In genomic region chr3:87970939-87971488, GRCm38 (mm10) we compare ENCODE assay signal across 8 mouse cellular contexts. TPM values are rescaled to one million over a fixed set of nuclear protein-coding genes. Genes with fewer than 3 reads are reported as not detected.
DNase-seq lines count a peak whose midpoint lies in the region; ATAC-seq and TF ChIP-seq lines count a peak whose summit lies in the region.

Gene Nes (plus strand): TSS chr3:87971078.

- no peak within 1 kb of the TSS for H3K4me3 ChIP-seq in CH12.LX (replicated peaks in 1 of 3; ENCODE audit: low read depth in 2 of 3, low read length in 2 of 3, poor library complexity in 1 of 3)
- H3K4me3 ChIP-seq in forebrain, embryonic 15.5 days: peak within 1 kb of the TSS; percentile 68
- H3K4me3 ChIP-seq in hindbrain, embryonic 11.5 days (ENCODE audit: low read depth, low read length): peak within 1 kb of the TSS; percentile 86
- H3K4me3 ChIP-seq in limb, embryonic 14.5 days (replicated peaks; ENCODE audit: low read length): peak within 1 kb of the TSS; percentile 48
- peak within 1 kb of the TSS; percentile 51 for H3K4me3 ChIP-seq in midbrain, embryonic 15.5 days

- TF ChIP-seq RAD21 in CH12.LX (IDR thresholded peaks at IDR 0.05; ENCODE audit: low read depth, low read length): no peak

- TF ChIP-seq EP300 in CH12.LX (IDR thresholded peaks at IDR 0.05; ENCODE audit: low read length): no peak

- H3K27ac ChIP-seq in CH12.LX (ENCODE audit: insufficient read depth, low read depth): no peak within 1 kb of the TSS
- peak within 1 kb of the TSS; percentile 72 for H3K27ac ChIP-seq in forebrain, embryonic 15.5 days (replicated peaks)
- peak within 1 kb of the TSS; percentile 97 for H3K27ac ChIP-seq in hindbrain, embryonic 11.5 days (ENCODE audit: low read depth, low read length)
- peak within 1 kb of the TSS; percentile 48 for H3K27ac ChIP-seq in limb, embryonic 14.5 days (replicated peaks; ENCODE audit: low read depth, low read length)
- peak within 1 kb of the TSS; percentile 66 for H3K27ac ChIP-seq in midbrain, embryonic 15.5 days

- TF ChIP-seq CTCF in CH12.LX (conservative IDR thresholded peaks at IDR 0.05 in 1 of 2, IDR thresholded peaks at IDR 0.05 in 1 of 2; ENCODE audit: low read depth in 2 of 2, low read length in 2 of 2): no peak

- intact Hi-C loops in left cerebral cortex, postnatal 25 days (cut with DNase I): loop anchor here (1.0 kb wide), 2 partner anchors 16 to 100 kb away; no protein-coding TSS in a partner anchor

- dilution Hi-C loops in CH12.LX (cut with MboI; ENCODE audit: extremely low pct_ligation_motif_present, extremely low pct_unique_long_range_greater_than_20kb, low sequenced_read_pairs): no loop called here

- under 1% methylated on average over 44 of the region's 44 CpGs for WGBS in forebrain, embryonic 15.5 days
- under 1% methylated on average over 44 of the region's 44 CpGs for WGBS in hindbrain, embryonic 11.5 days
- WGBS in limb, embryonic 14.5 days: under 1% methylated on average over 38 of the region's 44 CpGs
- WGBS in midbrain, embryonic 15.5 days: under 1% methylated on average over 44 of the region's 44 CpGs

- in situ Hi-C loops in CH12.LX (cut with MboI; ENCODE audit: low pct_ligation_motif_present, low pct_unique_long_range_greater_than_20kb, low sequenced_read_pairs): no loop called here

- peak within 1 kb of the TSS; percentile 26; the same call in 1 of the 2 replicates for H3K4me2 ChIP-seq in CH12.LX (ENCODE audit: insufficient read depth, low read depth, poor library complexity, severe bottlenecking)
- peak within 1 kb of the TSS; percentile 96 for H3K4me2 ChIP-seq in forebrain, embryonic 15.5 days (replicated peaks)
- peak within 1 kb of the TSS; percentile 94 for H3K4me2 ChIP-seq in hindbrain, embryonic 11.5 days (replicated peaks; ENCODE audit: low read depth, low read length)
- H3K4me2 ChIP-seq in limb, embryonic 14.5 days (replicated peaks; ENCODE audit: low read depth, low read length, severe bottlenecking): peak within 1 kb of the TSS; percentile 92
- peak within 1 kb of the TSS; percentile 93 for H3K4me2 ChIP-seq in midbrain, embryonic 15.5 days

- no peak for TF ChIP-seq POLR2A in CH12.LX (IDR thresholded peaks at IDR 0.05; ENCODE audit: low read depth, low read length)
- no peak for TF ChIP-seq POLR2A in limb, embryonic 14.5 days (IDR thresholded peaks at IDR 0.05; ENCODE audit: borderline replicate concordance, extremely low read depth, insufficient read depth, insufficient read length)

- H3K4me1 ChIP-seq in CH12.LX (ENCODE audit: control insufficient read depth in 1 of 2, insufficient read depth in 2 of 2): peaks cover 2 to 31% of the 10 kb centered on the region in 2 experiments; a peak in 2 of 4 replicates
- H3K4me1 ChIP-seq in forebrain, embryonic 15.5 days: peaks cover 47% of the 10 kb centered on the region
- H3K4me1 ChIP-seq in hindbrain, embryonic 11.5 days (replicated peaks; ENCODE audit: control insufficient read depth, insufficient read depth, low read length): peaks cover 13% of the 10 kb centered on the region
- peaks cover 27% of the 10 kb centered on the region for H3K4me1 ChIP-seq in limb, embryonic 14.5 days (ENCODE audit: control insufficient read depth, insufficient read depth, low read length)
- peaks cover 46% of the 10 kb centered on the region for H3K4me1 ChIP-seq in midbrain, embryonic 15.5 days

- H3K27me3 ChIP-seq in CH12.LX (replicated peaks): peaks cover 36% of the 10 kb centered on the region
- no peaks in the 10 kb centered on the region for H3K27me3 ChIP-seq in forebrain, embryonic 15.5 days
- no peaks in the 10 kb centered on the region for H3K27me3 ChIP-seq in hindbrain, embryonic 11.5 days (ENCODE audit: control insufficient read depth, insufficient read depth, low read length)
- H3K27me3 ChIP-seq in limb, embryonic 14.5 days (ENCODE audit: control insufficient read depth, insufficient read depth, low read length): peaks cover 26% of the 10 kb centered on the region
- 0 out of 2 replicates have a peak, but pooled peaks cover 4% of the 10 kb centered on the region for H3K27me3 ChIP-seq in midbrain, embryonic 15.5 days (replicated peaks)

- no peaks in the 10 kb centered on the region for H3K36me3 ChIP-seq in CH12.LX (replicated peaks in 1 of 2; ENCODE audit: control insufficient read depth in 1 of 2, insufficient read depth in 1 of 2, low read length in 1 of 2)
- no peaks in the 10 kb centered on the region for H3K36me3 ChIP-seq in forebrain, embryonic 15.5 days
- no peaks in the 10 kb centered on the region for H3K36me3 ChIP-seq in hindbrain, embryonic 11.5 days (ENCODE audit: control insufficient read depth, insufficient read depth, low read length)
- no peaks in the 10 kb centered on the region for H3K36me3 ChIP-seq in limb, embryonic 14.5 days (ENCODE audit: control insufficient read depth, insufficient read depth, low read length)
- H3K36me3 ChIP-seq in midbrain, embryonic 15.5 days (replicated peaks): no peaks in the 10 kb centered on the region

- DNase-seq in CH12.LX (ENCODE audit: extremely low read depth): no peak
- DNase-seq in WW6 (ENCODE audit: low read depth, low spot score): peak; percentile 68
- DNase-seq in hindbrain, embryonic 11.5 days (ENCODE audit: low spot score): peak; percentile 91
- DNase-seq in limb, embryonic 14.5 days (ENCODE audit: low spot score): peak; percentile 80
- DNase-seq in left cerebral cortex, postnatal 25 days (ENCODE audit: low spot score in 2 of 2): no peak

- H3K79me2 ChIP-seq in CH12.LX (replicated peaks; ENCODE audit: control insufficient read depth, extremely low read depth, insufficient read depth, poor library complexity, severe bottlenecking): no peaks in the 10 kb centered on the region

- H3K9ac ChIP-seq in CH12.LX (ENCODE audit: insufficient read depth, low read depth): no peak within 1 kb of the TSS
- peak within 1 kb of the TSS; percentile 74 for H3K9ac ChIP-seq in forebrain, embryonic 15.5 days (replicated peaks)
- H3K9ac ChIP-seq in hindbrain, embryonic 11.5 days (ENCODE audit: low read depth, low read length): peak within 1 kb of the TSS; percentile 92
- H3K9ac ChIP-seq in limb, embryonic 14.5 days (ENCODE audit: low read depth, low read length, severe bottlenecking): peak within 1 kb of the TSS; percentile 57
- peak within 1 kb of the TSS; percentile 52 for H3K9ac ChIP-seq in midbrain, embryonic 15.5 days

- ATAC-seq in forebrain, embryonic 15.5 days (replicated peaks): peak; percentile 72
- peak; percentile 61 for ATAC-seq in hindbrain, embryonic 11.5 days (ENCODE audit: low FRiP score)
- ATAC-seq in limb, embryonic 14.5 days (ENCODE audit: low FRiP score, low read depth): peak; percentile 78
- peak; percentile 75 for ATAC-seq in midbrain, embryonic 15.5 days (replicated peaks)
- no peak for ATAC-seq in erythroblast, adult 5-6 weeks (replicated peaks; ENCODE audit: low FRiP score, poor library complexity, severe bottlenecking)

- H3K9me3 ChIP-seq in CH12.LX (replicated peaks; ENCODE audit: low read length): peaks cover 10% of the 10 kb centered on the region
- H3K9me3 ChIP-seq in forebrain, embryonic 15.5 days: no peaks in the 10 kb centered on the region
- no peaks in the 10 kb centered on the region for H3K9me3 ChIP-seq in hindbrain, embryonic 11.5 days (ENCODE audit: control insufficient read depth, low read length)
- no peaks in the 10 kb centered on the region for H3K9me3 ChIP-seq in limb, embryonic 14.5 days (ENCODE audit: control insufficient read depth, low read length)
- H3K9me3 ChIP-seq in midbrain, embryonic 15.5 days: no peaks in the 10 kb centered on the region

TF ChIP-seq in CH12.LX, 34 proteins besides CTCF, POLR2A, EP300 and RAD21:
- TF ChIP-seq NELFE (IDR thresholded peaks at IDR 0.05; ENCODE audit: low read depth, low read length) (no peak), JUND (conservative IDR thresholded peaks at IDR 0.05; ENCODE audit: low read depth, low read length) (no peak), IRF4 (IDR thresholded peaks at IDR 0.05; ENCODE audit: low read depth, low read length) (no peak), GABPA (IDR thresholded peaks at IDR 0.05; ENCODE audit: insufficient replicate concordance, low read depth, low read length) (no peak)

RNA-seq across cellular contexts. Expression of gene Nes, which starts in this region (rescaled TPM):
- total RNA-seq in CH12.LX (2012; rRNA removed) (0.04 TPM in 2 replicates), CH12.LX (2014; rRNA removed) (0.04 TPM in 1 of 2 replicates, not detected in the other)
- polyA plus RNA-seq in CH12.LX (2012; ENCODE audit: insufficient read length, low read depth): 0.04 TPM in 2 replicates
- polyA plus RNA-seq in forebrain, embryonic 15.5 days (2015; fragmentation: Nextera tagmentation; extraction: Ambion mirVana): 50.0 and 56.7 TPM in 2 replicates
- polyA plus RNA-seq in hindbrain, embryonic 11.5 days (2014; fragmentation: Nextera tagmentation; extraction: Ambion mirVana): 71.6 and 87.9 TPM in 2 replicates
- 28.4 and 36.0 TPM in 2 replicates for polyA plus RNA-seq in limb, embryonic 14.5 days (2012; rRNA removed)
- polyA plus RNA-seq in limb, embryonic 14.5 days (2014; fragmentation: Nextera tagmentation; extraction: Ambion mirVana): 24.5 and 28.7 TPM in 2 replicates
- 33.0 and 40.7 TPM in 2 replicates for polyA plus RNA-seq in midbrain, embryonic 15.5 days (2015; fragmentation: Nextera tagmentation; extraction: Ambion mirVana)
- not detected in 2 replicates for total RNA-seq in erythroblast, adult 5-6 weeks (2015; ENCODE audit: low replicate concordance)
- total RNA-seq in erythroblast, adult 5-6 weeks (2017; ENCODE audit: low replicate concordance): 0.42 TPM in 1 of 2 replicates, not detected in the other
- total RNA-seq in left cerebral cortex, postnatal 25 days (2021): 1 to 10 TPM; 5.2 to 6.2 TPM

Comparison
In these comparisons a context has a peak if more than half of its experiments do, and no peak if none do; other contexts are left out.
1. RNA of gene Nes (total RNA-seq): 5.2 to 6.2 TPM in left cerebral cortex, postnatal 25 days; 0.04 TPM in CH12.LX and 0.42 TPM in erythroblast, adult 5-6 weeks; every median in the first group is over 4 times any median in the second.
2. RNA of gene Nes (polyA plus RNA-seq): 71.6 to 87.9 TPM in hindbrain, embryonic 11.5 days, 50.0 to 56.7 TPM in forebrain, embryonic 15.5 days, 24.5 to 36.0 TPM in limb, embryonic 14.5 days and 33.0 to 40.7 TPM in midbrain, embryonic 15.5 days; 0.04 TPM in CH12.LX; every median in the first group is over 10 times any median in the second.
3. DNase-seq: peak in WW6 (single experiment), hindbrain, embryonic 11.5 days (single experiment) and limb, embryonic 14.5 days (single experiment); none in CH12.LX (single experiment) and left cerebral cortex, postnatal 25 days (0 of 2).
4. H3K4me2 ChIP-seq: peak in every context shown above with its lines; median percentile 96 in forebrain, embryonic 15.5 days; 94 in hindbrain, embryonic 11.5 days; 93 in midbrain, embryonic 15.5 days; 92 in limb, embryonic 14.5 days; 26 in CH12.LX.
5. H3K4me3 ChIP-seq: peak in forebrain, embryonic 15.5 days (single experiment), hindbrain, embryonic 11.5 days (single experiment), limb, embryonic 14.5 days (single experiment) and midbrain, embryonic 15.5 days (single experiment); none in CH12.LX (0 of 3).